8 mouse cellular contexts compared by ENCODE assay signal in genomic region chr8:125619336-125619906, GRCm38 (mm10). TPM values are rescaled to one million over a fixed set of nuclear protein-coding genes. Genes with fewer than 3 reads are reported as not detected.
DNase-seq lines count a peak whose midpoint lies in the region; ATAC-seq and TF ChIP-seq lines count a peak whose summit lies in the region.

No protein-coding gene starts in this region.

- in situ Hi-C loops in Patski (cut with MboI; ENCODE audit: low pct_unique_long_range_greater_than_20kb), result no loop called here

- no peaks in the 10 kb centered on the region for H3K36me3 ChIP-seq in forebrain, embryonic 14.5 days (ENCODE audit: control insufficient read depth, insufficient read depth, low read length)
- H3K36me3 ChIP-seq in forebrain, embryonic 11.5 days (ENCODE audit: control insufficient read depth, insufficient read depth, low read length), result no peaks in the 10 kb centered on the region
- H3K36me3 ChIP-seq in hindbrain, embryonic 12.5 days, result no peaks in the 10 kb centered on the region
- H3K36me3 ChIP-seq in neural tube, embryonic 14.5 days (ENCODE audit: control insufficient read depth, insufficient read depth, low read length), result no peaks in the 10 kb centered on the region

- no peak overlapping the region for H3K4me3 ChIP-seq in forebrain, embryonic 14.5 days (ENCODE audit: low read depth, low read length)
- no peak overlapping the region for H3K4me3 ChIP-seq in forebrain, embryonic 11.5 days (ENCODE audit: low read depth, low read length)
- no peak overlapping the region for H3K4me3 ChIP-seq in hindbrain, embryonic 12.5 days
- H3K4me3 ChIP-seq in neural tube, embryonic 14.5 days (ENCODE audit: low read depth, low read length), result no peak overlapping the region

- WGBS in forebrain, embryonic 14.5 days, result 38% methylated on average over 12 of the region's 12 CpGs
- 51% methylated on average over 12 of the region's 12 CpGs for WGBS in forebrain, embryonic 11.5 days
- WGBS in hindbrain, embryonic 12.5 days, result 48% methylated on average over 12 of the region's 12 CpGs
- WGBS in neural tube, embryonic 14.5 days, result 47% methylated on average over 12 of the region's 12 CpGs

- no peak for TF ChIP-seq CTCF in Patski (IDR thresholded peaks at IDR 0.05)

- no peaks in the 10 kb centered on the region for H3K9me3 ChIP-seq in forebrain, embryonic 14.5 days (replicated peaks; ENCODE audit: control insufficient read depth, low read length)
- no peaks in the 10 kb centered on the region for H3K9me3 ChIP-seq in forebrain, embryonic 11.5 days (ENCODE audit: control insufficient read depth, low read length)
- no peaks in the 10 kb centered on the region for H3K9me3 ChIP-seq in hindbrain, embryonic 12.5 days (replicated peaks)
- H3K9me3 ChIP-seq in neural tube, embryonic 14.5 days (ENCODE audit: control insufficient read depth, low read length), result no peaks in the 10 kb centered on the region

- no peak overlapping the region for H3K4me2 ChIP-seq in forebrain, embryonic 14.5 days (ENCODE audit: low read length)
- H3K4me2 ChIP-seq in forebrain, embryonic 11.5 days (ENCODE audit: low read depth, low read length, severe bottlenecking), result no peak overlapping the region
- no peak overlapping the region for H3K4me2 ChIP-seq in hindbrain, embryonic 12.5 days (replicated peaks)
- no peak overlapping the region for H3K4me2 ChIP-seq in neural tube, embryonic 14.5 days (ENCODE audit: low read depth, low read length)

- 0 out of 2 replicates have a peak overlapping the region, but pooled peaks have one; percentile 13 for H3K9ac ChIP-seq in forebrain, embryonic 14.5 days (ENCODE audit: low read length)
- H3K9ac ChIP-seq in forebrain, embryonic 11.5 days (ENCODE audit: low read length), result no peak overlapping the region
- H3K9ac ChIP-seq in hindbrain, embryonic 12.5 days, result no peak overlapping the region
- no peak overlapping the region for H3K9ac ChIP-seq in neural tube, embryonic 14.5 days (replicated peaks; ENCODE audit: low read depth, low read length)

- no peaks in the 10 kb centered on the region for H3K27me3 ChIP-seq in forebrain, embryonic 14.5 days (replicated peaks; ENCODE audit: control insufficient read depth, insufficient read depth, low read length)
- no peaks in the 10 kb centered on the region for H3K27me3 ChIP-seq in forebrain, embryonic 11.5 days (ENCODE audit: control insufficient read depth, insufficient read depth, low read length)
- no peaks in the 10 kb centered on the region for H3K27me3 ChIP-seq in Patski
- no peaks in the 10 kb centered on the region for H3K27me3 ChIP-seq in hindbrain, embryonic 12.5 days
- no peaks in the 10 kb centered on the region for H3K27me3 ChIP-seq in neural tube, embryonic 14.5 days (ENCODE audit: control insufficient read depth, insufficient read depth, low read length)

- POLR2A ChIA-PET in Patski (lab: Charles Lee), result interaction anchor here (1.5 kb wide), 1 partner anchor 23 kb away, joined by 3 read pairs; no protein-coding TSS in a partner anchor

- no peak overlapping the region for H3K27ac ChIP-seq in forebrain, embryonic 14.5 days (ENCODE audit: low read depth, low read length)
- no peak overlapping the region for H3K27ac ChIP-seq in forebrain, embryonic 11.5 days (ENCODE audit: low read depth, low read length)
- peak overlapping the region; percentile 25; the same call in 1 of the 2 replicates for H3K27ac ChIP-seq in hindbrain, embryonic 12.5 days
- no peak overlapping the region for H3K27ac ChIP-seq in neural tube, embryonic 14.5 days (ENCODE audit: low read depth, low read length)

- DNase-seq in forebrain, embryonic 14.5 days (ENCODE audit: low spot score), result peak; percentile 36
- DNase-seq in forebrain, embryonic 11.5 days (ENCODE audit: low spot score), result no peak
- no peak for DNase-seq in Patski (ENCODE audit: low read depth, low spot score)
- peak; percentile 32 to 50 for DNase-seq in cerebellum, postnatal 36 days
- DNase-seq in lung, adult 18-20 months, result peak; percentile 34 to 60
- peak; percentile 47 for DNase-seq in urinary bladder, postnatal 25 days (ENCODE audit: low spot score)

- no peak for ATAC-seq in forebrain, embryonic 14.5 days
- ATAC-seq in forebrain, embryonic 11.5 days (replicated peaks; ENCODE audit: low FRiP score), result no peak
- peak; percentile 70 for ATAC-seq in Patski
- ATAC-seq in hindbrain, embryonic 12.5 days (ENCODE audit: low FRiP score), result 0 out of 2 replicates have a peak, but pooled peaks have one; percentile 29
- ATAC-seq in neural tube, embryonic 14.5 days (ENCODE audit: low read depth), result peak; percentile 28; the same call in 1 of the 2 replicates

- CTCF ChIA-PET in Patski (lab: Charles Lee), result interaction anchor here (0.6 to 1.9 kb wide), 3 partner anchors 11 to 90 kb away, joined by 3 to 4 read pairs (median 3); no protein-coding TSS in a partner anchor

- H3K4me1 ChIP-seq in forebrain, embryonic 14.5 days (ENCODE audit: control insufficient read depth, insufficient read depth, low read length), result no peaks in the 10 kb centered on the region
- H3K4me1 ChIP-seq in forebrain, embryonic 11.5 days (replicated peaks; ENCODE audit: control insufficient read depth, insufficient read depth, low read length), result no peaks in the 10 kb centered on the region
- peaks cover 23% of the 10 kb centered on the region for H3K4me1 ChIP-seq in hindbrain, embryonic 12.5 days
- H3K4me1 ChIP-seq in neural tube, embryonic 14.5 days (ENCODE audit: control insufficient read depth, insufficient read depth, low read length), result no peaks in the 10 kb centered on the region

RNA-seq across cellular contexts. Expression of gene Sipa1l2, which starts 49.8 kb away (rescaled TPM):
- 15.5 and 19.9 TPM in 2 replicates for polyA plus RNA-seq in forebrain, embryonic 14.5 days (2014; fragmentation: Nextera tagmentation; extraction: Ambion mirVana)
- 19.9 and 23.3 TPM in 2 replicates for polyA plus RNA-seq in forebrain, embryonic 11.5 days (2014; fragmentation: Nextera tagmentation; extraction: Ambion mirVana)
- 20.4 TPM for polyA plus RNA-seq in Patski (2021)
- polyA plus RNA-seq in hindbrain, embryonic 12.5 days (2016; fragmentation: Nextera tagmentation; extraction: Ambion mirVana), result 36.4 and 37.5 TPM in 2 replicates
- 14.0 and 20.1 TPM in 2 replicates for polyA plus RNA-seq in neural tube, embryonic 14.5 days (2014; fragmentation: Nextera tagmentation; extraction: Ambion mirVana)

RNA-seq across cellular contexts. Expression of gene Map10, which starts 50.2 kb away (rescaled TPM):
- polyA plus RNA-seq in forebrain, embryonic 14.5 days (2014; fragmentation: Nextera tagmentation; extraction: Ambion mirVana), result 9.3 and 11.6 TPM in 2 replicates
- 8.5 and 9.8 TPM in 2 replicates for polyA plus RNA-seq in forebrain, embryonic 11.5 days (2014; fragmentation: Nextera tagmentation; extraction: Ambion mirVana)
- not detected for polyA plus RNA-seq in Patski (2021)
- 9.2 and 9.6 TPM in 2 replicates for polyA plus RNA-seq in hindbrain, embryonic 12.5 days (2016; fragmentation: Nextera tagmentation; extraction: Ambion mirVana)
- polyA plus RNA-seq in neural tube, embryonic 14.5 days (2014; fragmentation: Nextera tagmentation; extraction: Ambion mirVana), result 8.1 and 9.5 TPM in 2 replicates

Comparison
In these comparisons a context has a peak if more than half of its experiments do, and no peak if none do; other contexts are left out.
1. DNase-seq: peak in forebrain, embryonic 14.5 days (single experiment), cerebellum, postnatal 36 days (2 of 2), lung, adult 18-20 months (2 of 2) and urinary bladder, postnatal 25 days (single experiment); none in forebrain, embryonic 11.5 days (single experiment) and Patski (single experiment).
2. ATAC-seq: peak in Patski (single experiment), hindbrain, embryonic 12.5 days (single experiment) and neural tube, embryonic 14.5 days (single experiment); none in forebrain, embryonic 14.5 days (single experiment) and forebrain, embryonic 11.5 days (single experiment).